Mouse (Mus musculus) left cerebral cortex, postnatal 14 days (tissue): Measurements from ENCODE around the gene Map3k10. TPM values are rescaled to one million over a fixed set of nuclear protein-coding genes. Genes with fewer than 3 reads are reported as not detected.

Experiments
- DNase-seq, 2 experiments: peaks; one replicate each; pipeline ENCODE4 v3.0.0; 2021 to 2022; ENCODE audit warnings: low spot score in 2 of 2, mixed read lengths in 1 of 2
- intact Hi-C: fragments of 180-260 bp; cut with DNase I; formaldehyde crosslinking; loops from one replicate; pipeline ENCODE4 v1.15.1; 2025
- total RNA-seq, 2 experiments: library from RNA; stranded (reverse); gene quantifications; 2 replicates each; pipeline ENCODE4 v1.2.3; 2021

Map3k10 gene
- total RNA-seq, 2 experiments from 2014 or later: 228 to 233 TPM

DNA sequence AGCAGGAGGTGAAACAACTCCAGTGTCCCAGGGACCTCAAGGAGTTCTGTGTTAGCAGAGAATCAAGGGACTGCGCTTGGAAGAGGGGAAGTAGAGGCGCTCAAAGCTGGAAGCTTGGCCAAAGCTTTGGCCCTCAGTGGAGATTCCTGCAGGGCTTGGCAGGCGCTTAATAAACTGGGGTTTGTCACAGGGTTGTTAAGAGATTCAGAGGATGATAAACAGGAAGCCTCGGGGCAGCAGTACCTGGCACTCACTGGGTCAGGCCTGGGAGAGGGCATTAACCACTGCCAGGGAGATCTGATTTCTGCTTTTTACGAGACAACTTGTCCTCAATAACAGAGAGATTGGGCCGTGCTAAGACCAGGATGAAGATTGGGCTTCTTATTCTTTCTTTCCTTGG is 53.4 kb downstream of the Map3k10 start:
- intact Hi-C loops: no loop called here
- no peak for DNase-seq

DNA sequence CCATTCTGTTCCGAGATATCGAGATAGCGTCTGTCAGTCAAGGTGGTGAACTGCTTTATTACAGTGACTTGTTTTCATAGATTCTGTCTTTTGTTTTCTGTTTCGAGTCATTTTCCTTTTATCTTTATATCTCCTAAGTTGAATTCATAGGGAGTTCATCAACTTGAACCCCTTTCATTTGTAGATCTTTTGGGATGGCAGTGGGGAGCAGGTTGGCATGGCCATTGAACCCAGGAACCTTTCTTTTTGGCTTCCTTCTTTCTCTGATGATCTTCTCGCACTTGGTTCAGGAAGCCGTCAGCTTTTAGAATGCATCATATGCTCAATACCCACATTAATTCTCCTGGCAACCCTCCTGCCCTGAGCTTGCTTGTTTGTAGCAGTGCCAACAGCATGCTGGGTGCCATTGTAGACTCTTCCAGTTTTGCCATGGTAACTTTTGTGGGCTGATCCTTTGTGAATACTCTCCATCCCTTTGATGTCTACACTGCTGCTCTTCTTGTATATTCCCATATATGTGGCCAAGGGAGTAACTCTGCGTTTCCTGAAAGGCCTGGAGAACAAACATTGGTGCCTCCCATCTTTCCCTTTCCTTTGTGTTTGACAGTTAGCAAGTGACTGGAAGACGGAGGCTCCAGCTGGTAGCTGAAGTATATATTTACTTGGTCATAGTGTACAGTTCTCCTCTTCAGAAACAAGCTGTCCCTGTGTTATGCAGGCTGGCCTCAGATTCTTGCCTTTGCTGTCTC is 60.5 kb downstream of the Map3k10 start:
- DNase-seq: peak; percentile 60 to 69
- intact Hi-C loops: no loop called here

DNA sequence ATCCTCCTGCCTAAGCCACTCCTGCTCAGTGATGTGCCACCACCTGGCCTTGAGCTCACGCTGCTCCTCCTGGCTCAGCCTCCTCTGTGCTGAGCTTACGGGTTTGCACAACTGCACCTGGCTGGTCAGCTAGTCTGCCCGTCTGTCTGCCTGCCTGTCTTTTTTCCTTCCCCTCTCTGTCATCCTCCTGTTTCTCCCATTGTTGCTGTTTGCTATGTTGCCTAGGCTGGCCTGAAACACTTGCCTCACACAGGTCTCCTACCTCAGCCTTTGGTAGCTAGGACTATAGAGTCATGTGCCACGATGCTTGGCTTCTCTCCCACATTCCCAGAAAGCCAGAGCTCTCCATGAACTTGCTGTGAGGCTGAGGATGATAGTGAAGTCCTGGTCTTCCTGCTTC is 61.5 kb downstream of the Map3k10 start:
- intact Hi-C loops: no loop called here
- no peak for DNase-seq

GRCm38 (mm10) chr7:27610871-27611270 is 63.5 kb downstream of the Map3k10 start:
- DNase-seq: no peak
- intact Hi-C loops: no loop called here

DNA sequence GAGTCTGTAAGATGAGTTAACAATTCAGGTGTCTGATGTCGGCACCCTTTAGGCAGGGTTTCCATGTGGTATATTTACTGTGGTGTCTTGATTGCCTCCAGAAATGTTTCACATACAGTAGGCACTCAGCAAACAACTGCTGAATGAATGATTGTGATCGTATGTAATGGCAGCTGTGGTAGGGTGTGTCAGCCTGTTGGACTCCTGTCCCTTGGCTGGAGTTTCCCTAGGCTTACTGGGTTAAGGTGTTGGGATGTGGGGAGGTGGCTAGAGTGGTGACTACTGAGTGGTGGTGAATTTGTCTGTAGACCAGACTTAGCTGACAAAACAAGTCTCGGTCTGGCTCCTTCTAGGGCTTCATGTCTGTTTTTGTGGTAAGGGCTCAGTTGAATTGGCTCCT is 64.0 kb downstream of the Map3k10 start:
- intact Hi-C loops: no loop called here
- no peak for DNase-seq

- intact Hi-C loops: no loop called here
- DNase-seq: no peak
Observed at GRCm38 (mm10) chr7:27609688-27610087, 64.7 kb downstream of the Map3k10 start.

DNA sequence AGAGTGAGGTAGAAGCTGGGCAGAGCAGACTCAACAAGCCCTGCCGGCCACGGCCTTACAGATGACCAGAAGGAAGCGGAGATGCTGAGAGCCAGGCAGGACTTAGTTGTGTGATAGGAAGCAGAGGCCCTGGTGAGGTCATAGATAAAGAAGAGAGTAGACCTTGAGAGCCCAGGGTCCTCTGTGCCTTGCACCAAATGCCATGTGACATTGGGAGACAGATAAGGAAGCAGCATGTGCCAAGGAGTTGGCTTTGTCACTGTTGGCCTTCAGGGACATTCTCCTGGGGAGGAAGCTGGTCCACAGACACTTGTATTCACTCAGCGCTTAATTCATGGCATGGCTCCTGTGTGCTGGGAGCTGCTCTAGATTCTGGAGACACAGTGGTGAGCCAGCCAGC is 65.1 kb downstream of the Map3k10 start:
- intact Hi-C loops: no loop called here
- DNase-seq: no peak

- no peak for DNase-seq
- intact Hi-C loops: no loop called here
Observed at GRCm38 (mm10) chr7:27608130-27608529, 66.3 kb downstream of the Map3k10 start.

DNA sequence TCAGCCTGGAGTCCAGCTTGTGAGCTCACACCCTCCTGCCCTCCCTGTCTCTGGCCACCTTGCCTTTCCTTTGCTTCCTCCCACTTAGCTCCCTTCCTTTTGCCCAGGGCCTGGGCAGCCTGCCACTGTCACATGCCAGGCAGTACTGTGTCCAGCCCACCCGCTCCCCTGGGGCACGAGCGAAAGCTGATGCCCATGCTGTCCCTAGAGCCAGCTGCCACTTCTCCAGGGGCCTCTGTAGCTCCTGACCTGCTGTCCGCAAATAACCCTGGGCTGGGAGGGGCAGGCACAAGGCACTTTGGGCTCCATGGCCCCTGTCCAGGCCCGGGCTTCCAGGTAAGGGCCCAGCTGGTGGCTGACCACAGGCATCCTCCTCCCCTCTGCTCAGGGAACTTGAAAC is 66.8 kb downstream of the Map3k10 start:
- intact Hi-C loops: no loop called here

GRCm38 (mm10) chr7:27606481-27607254 is 67.7 kb downstream of the Map3k10 start:
- intact Hi-C loops: no loop called here

More for the DNA sequence above, 66.8 kb downstream of the Map3k10 start:
- DNase-seq: peak in 1 of 2 experiments; percentile 49

More at GRCm38 (mm10) chr7:27606481-27607254, 67.7 kb downstream of the Map3k10 start:
- no peak for DNase-seq

Other genes with a start within 250 kb of the Map3k10 start
- 100 to 1,000 TPM; 128 to 132 TPM for gene Sptbn4, start 226.9 kb downstream of the Map3k10 start, total RNA-seq
- 10 to 100 TPM; 11.7 to 13.0 TPM for gene Blvrb, start 226.6 kb downstream of the Map3k10 start, total RNA-seq
- 1 to 10 TPM; 3.0 to 3.1 TPM for gene Sertad3, start 200.8 kb downstream of the Map3k10 start, total RNA-seq
- 10 to 100 TPM in 1 of 2 experiments, 1 to 10 TPM in 1; 8.7 to 12.9 TPM for gene Sertad1, start 187.7 kb downstream of the Map3k10 start, total RNA-seq
- gene Prx, start 175.3 kb downstream of the Map3k10 start, total RNA-seq: under 1 TPM; 0.57 to 0.66 TPM
- gene Hipk4, start 151.3 kb downstream of the Map3k10 start, total RNA-seq: not detected
- 100 to 1,000 TPM; 805 to 820 TPM for gene Pld3, start 121.4 kb downstream of the Map3k10 start, total RNA-seq
- gene 2310022A10Rik, start 121.4 kb downstream of the Map3k10 start, total RNA-seq: 10 to 100 TPM; 24.5 to 27.8 TPM
- gene Akt2, start 83.0 kb downstream of the Map3k10 start, total RNA-seq: 100 to 1,000 TPM; 114 to 147 TPM
- gene Ttc9b, start 20.7 kb downstream of the Map3k10 start, total RNA-seq: 100 to 1,000 TPM; 158 to 159 TPM
- 1 to 10 TPM; 8.0 to 8.1 TPM for gene Zfp607b, start 14.7 kb upstream of the Map3k10 start, total RNA-seq
- 10 to 100 TPM; 33.7 to 34.4 TPM for gene Zfp60, start 56.8 kb upstream of the Map3k10 start, total RNA-seq
- 1 to 10 TPM; 8.1 to 8.7 TPM for gene Zfp626, start 132.6 kb upstream of the Map3k10 start, total RNA-seq
- 1 to 10 TPM; 4.0 to 4.5 TPM for gene Zfp59, start 164.0 kb upstream of the Map3k10 start, total RNA-seq
- 1 to 10 TPM; 1.5 to 2.3 TPM for gene Zfp607a, start 182.9 kb upstream of the Map3k10 start, total RNA-seq